Mouse (Mus musculus) E14TG2a.4 (cell line): Measurements from ENCODE around the gene 2410004B18Rik.

ENCODE experiments used
- CTCF ChIP-seq: conservative IDR thresholded peaks from 2 replicates; pipeline ENCODE4 v1.5.1; 2014; ENCODE audit warnings: low read length
- NANOG ChIP-seq: IDR thresholded peaks from 2 replicates; pipeline ENCODE4 v1.6.1; 2014; ENCODE audit warnings: borderline replicate concordance, low read length, mixed read lengths

GRCm38 (mm10) chr3:145906582-145906981, 31.2 kb upstream of the 2410004B18Rik start:
- TF ChIP-seq CTCF (no peak), NANOG (no peak)
